Mouse (Mus musculus): Measurements from ENCODE around the gene Barx2.

- TF ChIP-seq CEBPB (IDR thresholded peaks at IDR 0.05; ENCODE audit: insufficient read depth, poor library complexity, severe bottlenecking): no peak
- TF ChIP-seq TCF12 (IDR thresholded peaks at IDR 0.05; ENCODE audit: insufficient read depth, poor library complexity, severe bottlenecking): no peak
- TF ChIP-seq REST (IDR thresholded peaks at IDR 0.05; ENCODE audit: insufficient read depth, insufficient read length): no peak
- no peak for TF ChIP-seq POLR2A (IDR thresholded peaks at IDR 0.05; ENCODE audit: insufficient read length, low read depth)
- TF ChIP-seq SRF (IDR thresholded peaks at IDR 0.05; ENCODE audit: control insufficient read depth, insufficient read length, low read depth): no peak
- no peak for TF ChIP-seq POLR2AphosphoS2 (IDR thresholded peaks at IDR 0.05; ENCODE audit: insufficient read length, low read depth)
- no peak for TF ChIP-seq USF1 (IDR thresholded peaks at IDR 0.05; ENCODE audit: low read depth)
- TF ChIP-seq MAX (IDR thresholded peaks at IDR 0.05; ENCODE audit: low read depth): no peak
- no peak for TF ChIP-seq MYOD1 (IDR thresholded peaks at IDR 0.05; ENCODE audit: control insufficient read depth in 1 of 3, insufficient read length in 2 of 3, low read depth in 2 of 3)
- TF ChIP-seq MYOG (IDR thresholded peaks at IDR 0.05; ENCODE audit: control insufficient read depth in 1 of 3, insufficient read depth in 1 of 3, insufficient read length in 2 of 3, low read depth in 2 of 3): no peak
- TF ChIP-seq E2F4 (IDR thresholded peaks at IDR 0.05; ENCODE audit: insufficient read depth): no peak
Measured at GRCm38 (mm10) chr9:31841108-31841815, 72.0 kb downstream of the Barx2 start.
